Comparison of ENCODE assay signal across 8 mouse cellular contexts in genomic region chr12:110706337-110707231, GRCm38 (mm10). TPM values are rescaled to one million over a fixed set of nuclear protein-coding genes. Genes with fewer than 3 reads are reported as not detected.
DNase-seq lines count a peak whose midpoint lies in the region; ATAC-seq and TF ChIP-seq lines count a peak whose summit lies in the region.

No protein-coding gene starts in this region.

- no peak overlapping the region for H3K9ac ChIP-seq in embryonic facial prominence, embryonic 15.5 days
- H3K9ac ChIP-seq in heart, embryonic 14.5 days (ENCODE audit: low read length) = peak overlapping the region; percentile 54
- no peak overlapping the region for H3K9ac ChIP-seq in kidney, postnatal 0 days (ENCODE audit: low read depth, low read length)

- H3K4me2 ChIP-seq in embryonic facial prominence, embryonic 15.5 days (replicated peaks) = peak overlapping the region; percentile 64
- peak overlapping the region; percentile 71 for H3K4me2 ChIP-seq in heart, embryonic 14.5 days (ENCODE audit: low read length)
- peak overlapping the region; percentile 53 for H3K4me2 ChIP-seq in kidney, postnatal 0 days (ENCODE audit: low read length)

- H3K4me1 ChIP-seq in embryonic facial prominence, embryonic 15.5 days = peaks cover 25% of the 10 kb centered on the region
- peaks cover 9 to 16% of the 10 kb centered on the region in 2 experiments for H3K4me1 ChIP-seq in heart, embryonic 14.5 days (ENCODE audit: control insufficient read depth in 2 of 2, insufficient read depth in 2 of 2, low read length in 2 of 2)
- H3K4me1 ChIP-seq in kidney, postnatal 0 days (replicated peaks; ENCODE audit: insufficient read depth, low read length) = no peaks in the 10 kb centered on the region

- no peaks in the 10 kb centered on the region for H3K9me3 ChIP-seq in embryonic facial prominence, embryonic 15.5 days (replicated peaks)
- no peaks in the 10 kb centered on the region for H3K9me3 ChIP-seq in heart, embryonic 14.5 days (ENCODE audit: control insufficient read depth, low read length)
- H3K9me3 ChIP-seq in kidney, postnatal 0 days (replicated peaks; ENCODE audit: low read length) = no peaks in the 10 kb centered on the region

- H3K27me3 ChIP-seq in embryonic facial prominence, embryonic 15.5 days = no peaks in the 10 kb centered on the region
- no peaks in the 10 kb centered on the region for H3K27me3 ChIP-seq in heart, embryonic 14.5 days (ENCODE audit: control insufficient read depth, insufficient read depth, low read length)
- no peaks in the 10 kb centered on the region for H3K27me3 ChIP-seq in kidney, postnatal 0 days (ENCODE audit: insufficient read depth, low read length)

- WGBS in embryonic facial prominence, embryonic 15.5 days = under 1% methylated on average over 27 of the region's 27 CpGs
- under 1% methylated on average over 27 of the region's 27 CpGs for WGBS in heart, embryonic 14.5 days
- WGBS in kidney, postnatal 0 days = 2% methylated on average over 27 of the region's 27 CpGs

- H3K27ac ChIP-seq in embryonic facial prominence, embryonic 15.5 days (replicated peaks) = peak overlapping the region; percentile 39; the same call in 1 of the 2 replicates
- H3K27ac ChIP-seq in heart, embryonic 14.5 days (replicated peaks in 1 of 2; ENCODE audit: control insufficient read depth in 1 of 2, insufficient read depth in 1 of 2, low read depth in 2 of 2, low read length in 2 of 2) = peak overlapping the region; percentile 19 to 66
- peak overlapping the region; percentile 48; the same call in 1 of the 2 replicates for H3K27ac ChIP-seq in kidney, postnatal 0 days

- H3K4me3 ChIP-seq in embryonic facial prominence, embryonic 15.5 days (replicated peaks) = peak overlapping the region; percentile 41
- peak overlapping the region; percentile 41 to 43 for H3K4me3 ChIP-seq in heart, embryonic 14.5 days (ENCODE audit: control insufficient read depth in 1 of 2, insufficient read depth in 1 of 2, low read depth in 1 of 2, low read length in 2 of 2)
- H3K4me3 ChIP-seq in kidney, postnatal 0 days (replicated peaks; ENCODE audit: low read depth, low read length) = peak overlapping the region; percentile 25; the same call in 1 of the 2 replicates

- peak; percentile 40; the same call in 1 of the 2 replicates for TF ChIP-seq CTCF in kidney, postnatal 0 days (IDR thresholded peaks at IDR 0.05; ENCODE audit: low read depth)

- ATAC-seq in CD4-positive, CD25-positive, alpha-beta regulatory T cell, adult 4 months = peak; percentile 44
- 0 out of 2 replicates have a peak, but pooled peaks have one; percentile 51 for ATAC-seq in embryonic facial prominence, embryonic 15.5 days (ENCODE audit: insufficient number of reproducible peaks, low FRiP score, low TSS enrichment, low read depth)
- ATAC-seq in heart, embryonic 14.5 days (ENCODE audit: insufficient number of reproducible peaks, insufficient read depth, low FRiP score, low read depth) = 0 out of 2 replicates have a peak, but pooled peaks have one; percentile 64
- peak; percentile 65; the same call in 1 of the 2 replicates for ATAC-seq in kidney, postnatal 0 days (replicated peaks; ENCODE audit: low FRiP score, low read depth)

- no peaks in the 10 kb centered on the region for H3K36me3 ChIP-seq in embryonic facial prominence, embryonic 15.5 days
- H3K36me3 ChIP-seq in heart, embryonic 14.5 days (ENCODE audit: control insufficient read depth, insufficient read depth, low read length) = no peaks in the 10 kb centered on the region
- H3K36me3 ChIP-seq in kidney, postnatal 0 days (ENCODE audit: insufficient read depth, low read length) = no peaks in the 10 kb centered on the region

- peak; percentile 22 for DNase-seq in T-cell, adult 2 months (ENCODE audit: low spot score)
- peak; percentile 80 for DNase-seq in kidney, postnatal 0 days (ENCODE audit: low spot score)
- peak; percentile 70 for DNase-seq in lung, postnatal 25 days (ENCODE audit: low spot score)
- peak; percentile 85 for DNase-seq in retina, postnatal 1 day
- DNase-seq in adipocyte (ENCODE audit: low spot score) = no peak

RNA-seq across cellular contexts. Expression of gene Hsp90aa1, which starts 4.1 kb away (rescaled TPM):
- polyA plus RNA-seq in CD4-positive, CD25-positive, alpha-beta regulatory T cell, adult 4 months (2017; shearing (Covaris generic)) = 100 to 1,000 TPM; 140 to 181 TPM
- 889 and 978 TPM in 2 replicates for polyA plus RNA-seq in embryonic facial prominence, embryonic 15.5 days (2015; fragmentation: Nextera tagmentation; extraction: Ambion mirVana)
- polyA plus RNA-seq in heart, embryonic 14.5 days (2014; fragmentation: Nextera tagmentation; extraction: Ambion mirVana) = 635 and 675 TPM in 2 replicates
- 485 and 487 TPM in 2 replicates for polyA plus RNA-seq in kidney, postnatal 0 days (2015; fragmentation: Nextera tagmentation; extraction: Ambion mirVana)

RNA-seq across cellular contexts. Expression of gene 1700001K19Rik, which starts 24.2 kb away (rescaled TPM):
- under 1 TPM in 1 of 2 experiments, not detected in 1; 0.70 TPM for polyA plus RNA-seq in CD4-positive, CD25-positive, alpha-beta regulatory T cell, adult 4 months (2017; shearing (Covaris generic))
- polyA plus RNA-seq in embryonic facial prominence, embryonic 15.5 days (2015; fragmentation: Nextera tagmentation; extraction: Ambion mirVana) = 0.24 and 0.35 TPM in 2 replicates
- not detected in 2 replicates for polyA plus RNA-seq in heart, embryonic 14.5 days (2014; fragmentation: Nextera tagmentation; extraction: Ambion mirVana)
- not detected in 2 replicates for polyA plus RNA-seq in kidney, postnatal 0 days (2015; fragmentation: Nextera tagmentation; extraction: Ambion mirVana)

RNA-seq across cellular contexts. Expression of gene Wdr20, which starts 31.2 kb away (rescaled TPM):
- 10 to 100 TPM; 30.2 to 34.0 TPM for polyA plus RNA-seq in CD4-positive, CD25-positive, alpha-beta regulatory T cell, adult 4 months (2017; shearing (Covaris generic))
- polyA plus RNA-seq in embryonic facial prominence, embryonic 15.5 days (2015; fragmentation: Nextera tagmentation; extraction: Ambion mirVana) = 22.2 and 24.5 TPM in 2 replicates
- polyA plus RNA-seq in heart, embryonic 14.5 days (2014; fragmentation: Nextera tagmentation; extraction: Ambion mirVana) = 16.1 and 16.3 TPM in 2 replicates
- polyA plus RNA-seq in kidney, postnatal 0 days (2015; fragmentation: Nextera tagmentation; extraction: Ambion mirVana) = 18.6 and 20.7 TPM in 2 replicates
